10 mouse cellular contexts compared by ENCODE assay signal in genomic region chr2:168764460-168764867, GRCm38 (mm10). TPM values are rescaled to one million over a fixed set of nuclear protein-coding genes. Genes with fewer than 3 reads are reported as not detected.
DNase-seq lines count a peak whose midpoint lies in the region; ATAC-seq and TF ChIP-seq lines count a peak whose summit lies in the region.
"Had no signal": no experiment of that assay in that cellular context is flagged by ENCODE, and none has a peak within 500 bp of the region (broad histone marks: within the 10 kb centered on the region; RNA-seq: fewer than 3 reads in every experiment).

No protein-coding gene starts in this region.

- no peak overlapping the region for H3K27ac ChIP-seq in heart, embryonic 11.5 days (ENCODE audit: low read depth, low read length)
- H3K27ac ChIP-seq in ES-E14 (ENCODE audit: insufficient read depth, low read depth, low read length, poor library complexity, severe bottlenecking), result peak overlapping the region; percentile 99
- 0 out of 2 replicates have a peak overlapping the region, but pooled peaks have one; percentile 4 for H3K27ac ChIP-seq in forebrain, embryonic 16.5 days (ENCODE audit: low read length)
- no peak overlapping the region for H3K27ac ChIP-seq in midbrain, embryonic 13.5 days

- H3K4me2 ChIP-seq in heart, embryonic 11.5 days, result peak overlapping the region; percentile 12; the same call in 1 of the 2 replicates
- peak overlapping the region; percentile 84 for H3K4me2 ChIP-seq in forebrain, embryonic 16.5 days (ENCODE audit: low read length)
- H3K4me2 ChIP-seq in midbrain, embryonic 13.5 days (replicated peaks), result peak overlapping the region; percentile 93

- H3K9ac ChIP-seq in heart, embryonic 11.5 days (ENCODE audit: low read depth, low read length), result no peak overlapping the region
- H3K9ac ChIP-seq in ES-E14 (ENCODE audit: insufficient read depth, low read depth, low read length, poor library complexity, severe bottlenecking), result peak overlapping the region; percentile 74; the same call in 1 of the 2 replicates
- H3K9ac ChIP-seq in forebrain, embryonic 16.5 days (replicated peaks; ENCODE audit: low read depth, low read length), result no peak overlapping the region
- no peak overlapping the region for H3K9ac ChIP-seq in midbrain, embryonic 13.5 days (replicated peaks)

- in situ Hi-C loops in ES-E14 (cut with MboI; ENCODE audit: low sequenced_read_pairs in 2 of 2, unreplicated experiment in 2 of 2), result no loop called here

- H3K36me3 ChIP-seq in heart, embryonic 11.5 days (ENCODE audit: control insufficient read depth, insufficient read depth, low read length), result no peaks in the 10 kb centered on the region
- peaks cover 6% of the 10 kb centered on the region; the same call in 1 of the 2 replicates for H3K36me3 ChIP-seq in ES-E14 (ENCODE audit: control insufficient read depth, insufficient read depth, low read length, poor library complexity, severe bottlenecking)
- H3K36me3 ChIP-seq in forebrain, embryonic 16.5 days (ENCODE audit: control insufficient read depth, insufficient read depth), result no peaks in the 10 kb centered on the region
- H3K36me3 ChIP-seq in midbrain, embryonic 13.5 days, result no peaks in the 10 kb centered on the region

- DNase-seq in heart, postnatal 14 days, result no peak
- no peak for DNase-seq in ES-E14 (ENCODE audit: low read depth, low spot score)
- DNase-seq in layer of hippocampus, adult 9-11 months, result no peak
- no peak for DNase-seq in cerebellum, postnatal 14 days
- no peak for DNase-seq in frontal cortex, postnatal 14 days (ENCODE audit: low spot score in 2 of 2)

- WGBS in heart, embryonic 11.5 days (ENCODE audit: insufficient replicate concordance), result 21% methylated on average over 9 of the region's 9 CpGs
- WGBS in forebrain, embryonic 16.5 days, result under 1% methylated on average over 9 of the region's 9 CpGs
- 6% methylated on average over 9 of the region's 9 CpGs for WGBS in midbrain, embryonic 13.5 days

- H3K4me1 ChIP-seq in heart, embryonic 11.5 days (ENCODE audit: control insufficient read depth, insufficient read depth, low read length), result peaks cover 4% of the 10 kb centered on the region
- H3K4me1 ChIP-seq in ES-E14 (ENCODE audit: control insufficient read depth in 2 of 2, insufficient read depth in 2 of 2, low read length in 2 of 2, poor library complexity in 1 of 2), result peaks cover 13 to 15% of the 10 kb centered on the region in 2 experiments
- peaks cover 39% of the 10 kb centered on the region for H3K4me1 ChIP-seq in forebrain, embryonic 16.5 days (replicated peaks; ENCODE audit: control insufficient read depth, insufficient read depth, low read length)
- peaks cover 60% of the 10 kb centered on the region for H3K4me1 ChIP-seq in midbrain, embryonic 13.5 days (replicated peaks)
- H3K4me1 ChIP-seq: megakaryocyte, embryonic 14.5 days had no signal

- no peaks in the 10 kb centered on the region for H3K9me3 ChIP-seq in heart, embryonic 11.5 days (replicated peaks; ENCODE audit: control insufficient read depth, low read length)
- no peaks in the 10 kb centered on the region for H3K9me3 ChIP-seq in ES-E14 (ENCODE audit: control insufficient read depth, insufficient read depth, low read depth, low read length)
- no peaks in the 10 kb centered on the region for H3K9me3 ChIP-seq in forebrain, embryonic 16.5 days (ENCODE audit: control insufficient read depth, low read length)
- H3K9me3 ChIP-seq in midbrain, embryonic 13.5 days, result no peaks in the 10 kb centered on the region
- H3K9me3 ChIP-seq: megakaryocyte, embryonic 14.5 days had no signal

- peaks cover 22% of the 10 kb centered on the region for H3K27me3 ChIP-seq in heart, embryonic 11.5 days (ENCODE audit: control insufficient read depth, insufficient read depth, low read length)
- peaks cover 56% of the 10 kb centered on the region for H3K27me3 ChIP-seq in forebrain, embryonic 16.5 days (replicated peaks; ENCODE audit: control insufficient read depth, insufficient read depth, low read length)
- H3K27me3 ChIP-seq in midbrain, embryonic 13.5 days, result peaks cover 30% of the 10 kb centered on the region

- ATAC-seq in heart, embryonic 11.5 days (replicated peaks; ENCODE audit: insufficient number of reproducible peaks, low FRiP score, low TSS enrichment), result no peak
- no peak for ATAC-seq in forebrain, embryonic 16.5 days
- no peak for ATAC-seq in midbrain, embryonic 13.5 days

- H3K4me3 ChIP-seq in heart, embryonic 11.5 days (ENCODE audit: low read depth, low read length), result peak overlapping the region; percentile 72; the same call in 1 of the 2 replicates
- peak overlapping the region; percentile 87 to 91 for H3K4me3 ChIP-seq in ES-E14 (ENCODE audit: insufficient read depth in 1 of 2, low read depth in 1 of 2, low read length in 2 of 2, poor library complexity in 1 of 2, severe bottlenecking in 1 of 2)
- H3K4me3 ChIP-seq in forebrain, embryonic 16.5 days (replicated peaks; ENCODE audit: low read length), result peak overlapping the region; percentile 18; the same call in 1 of the 2 replicates
- peak overlapping the region; percentile 52 for H3K4me3 ChIP-seq in midbrain, embryonic 13.5 days (replicated peaks)
- H3K4me3 ChIP-seq: megakaryocyte, embryonic 14.5 days had no signal

- intact Hi-C loops in heart, postnatal 14 days (cut with DNase I), result no loop called here

TF ChIP-seq in ES-E14, 5 proteins besides CTCF, POLR2A, EP300 and RAD21:
- TF ChIP-seq ZNF384 (IDR thresholded peaks at IDR 0.05; ENCODE audit: low read depth, low read length) (peak; percentile 97), CHD2 (IDR thresholded peaks at IDR 0.05; ENCODE audit: low read depth, low read length) (no peak)

RNA-seq across cellular contexts. Expression of gene Sall4, which starts 3.3 kb away (rescaled TPM):
- 4.3 and 5.9 TPM in 2 replicates for polyA plus RNA-seq in heart, embryonic 11.5 days (2014; fragmentation: Nextera tagmentation; extraction: Ambion mirVana)
- 1 to 10 TPM; 1.6 to 2.7 TPM for total RNA-seq in heart, postnatal 14 days (2021)
- 119 and 143 TPM in 2 replicates for total RNA-seq in ES-E14 (2012; rRNA removed)
- 0.54 and 1.1 TPM in 2 replicates for polyA plus RNA-seq in forebrain, embryonic 16.5 days (2015; fragmentation: Nextera tagmentation; extraction: Ambion mirVana)
- 2.2 and 5.5 TPM in 2 replicates for polyA plus RNA-seq in midbrain, embryonic 13.5 days (2015; fragmentation: Nextera tagmentation; extraction: Ambion mirVana)
- total RNA-seq: hematopoietic stem cell, adult 5-6 weeks had no signal

RNA-seq across cellular contexts. Expression of gene Atp9a, which starts 22.3 kb away (rescaled TPM):
- 7.5 and 9.4 TPM in 2 replicates for polyA plus RNA-seq in heart, embryonic 11.5 days (2014; fragmentation: Nextera tagmentation; extraction: Ambion mirVana)
- total RNA-seq in heart, postnatal 14 days (2021), result 10 to 100 TPM; 45.9 to 46.2 TPM
- 41.5 and 84.5 TPM in 2 replicates for total RNA-seq in ES-E14 (2012; rRNA removed)
- 53.9 and 60.4 TPM in 2 replicates for polyA plus RNA-seq in forebrain, embryonic 16.5 days (2015; fragmentation: Nextera tagmentation; extraction: Ambion mirVana)
- 61.1 and 63.6 TPM in 2 replicates for polyA plus RNA-seq in midbrain, embryonic 13.5 days (2015; fragmentation: Nextera tagmentation; extraction: Ambion mirVana)

Comparison
In these comparisons a context has a peak if more than half of its experiments do, and no peak if none do; other contexts are left out.
1. H3K27ac ChIP-seq: peak in ES-E14 (single experiment) and forebrain, embryonic 16.5 days (single experiment); none in heart, embryonic 11.5 days (single experiment) and midbrain, embryonic 13.5 days (single experiment).
2. H3K4me2 ChIP-seq: peak in every context shown above with its lines; median percentile 93 in midbrain, embryonic 13.5 days; 84 in forebrain, embryonic 16.5 days; 12 in heart, embryonic 11.5 days.
3. H3K4me3 ChIP-seq: peak in every context shown above with its lines; median percentile 89 in ES-E14; 72 in heart, embryonic 11.5 days; 52 in midbrain, embryonic 13.5 days; 18 in forebrain, embryonic 16.5 days.